Mouse (Mus musculus) lung, embryonic 16.5 days (tissue): Measurements from ENCODE around the gene Gm21964. TPM values are rescaled to one million over a fixed set of nuclear protein-coding genes. Genes with fewer than 3 reads are reported as not detected.
A peak's percentile ranks its signal among the peaks of the same experiment; 100 is the strongest.

Experiments used
- ATAC-seq: fragments of 200-750 bp; cut with Nextera tagmentation; 2 replicates; pipeline ENCODE4 v1.8.0; 2017; ENCODE audit warnings: low read depth, mild to moderate bottlenecking, moderate library complexity
- H3K27ac ChIP-seq: fragments of 300-500 bp; sonication (generic); 2 replicates; pipeline ENCODE4 v1.5.1; 2014; ENCODE audit warnings: mild to moderate bottlenecking, control low read depth, low read length
- H3K27me3 ChIP-seq: fragments of 300-500 bp; sonication (generic); 2 replicates; pipeline ENCODE4 v1.6.1; 2014; ENCODE audit warnings: low read depth, low read length, mixed read lengths; ENCODE audit not compliant: control insufficient read depth, insufficient read depth
- H3K36me3 ChIP-seq: fragments of 300-500 bp; sonication (generic); 2 replicates; pipeline ENCODE4 v1.6.1; 2014; ENCODE audit warnings: low read length; ENCODE audit not compliant: control insufficient read depth, insufficient read depth
- H3K4me1 ChIP-seq: fragments of 300-500 bp; sonication (generic); replicated peaks from 2 replicates; pipeline ENCODE4 v1.6.1; 2014; ENCODE audit warnings: low read length, mixed read lengths; ENCODE audit not compliant: control insufficient read depth, insufficient read depth
- H3K4me2 ChIP-seq: fragments of 300-500 bp; sonication (generic); 2 replicates; pipeline ENCODE4 v1.6.1; 2014; ENCODE audit warnings: low read depth, low read length, control low read depth
- H3K4me3 ChIP-seq: fragments of 300-500 bp; sonication (generic); 2 replicates; pipeline ENCODE4 v1.5.1; 2014; ENCODE audit warnings: mild to moderate bottlenecking, low read length, control low read depth
- H3K9ac ChIP-seq: fragments of 300-500 bp; sonication (generic); 2 replicates; pipeline ENCODE4 v1.6.1; 2014; ENCODE audit warnings: low read length, control low read depth
- H3K9me3 ChIP-seq: fragments of 300-500 bp; sonication (generic); 2 replicates; pipeline ENCODE4 v1.6.1; 2016; ENCODE audit warnings: low read length; ENCODE audit not compliant: control insufficient read depth
- WGBS: fragments of 180-500 bp; shearing (Covaris S2); extraction: QIAGEN DNeasy Blood & Tissue Kit; methylation state at CpG from one replicate; pipeline ENCODE4 v1.1.7; 2014; 5-methylcytosine and 5-hydroxymethylcytosine counted together
- polyA plus RNA-seq: library from polyadenylated mRNA; unstranded; fragments of >200 nt; fragmentation: Nextera tagmentation; extraction: Ambion mirVana; gene quantifications from 2 replicates; pipeline ENCODE4 v1.2.1, GENCODE M21; 2015

Gm21964 gene
- polyA plus RNA-seq, 1 experiment from 2014 or later: not detected

DNA sequence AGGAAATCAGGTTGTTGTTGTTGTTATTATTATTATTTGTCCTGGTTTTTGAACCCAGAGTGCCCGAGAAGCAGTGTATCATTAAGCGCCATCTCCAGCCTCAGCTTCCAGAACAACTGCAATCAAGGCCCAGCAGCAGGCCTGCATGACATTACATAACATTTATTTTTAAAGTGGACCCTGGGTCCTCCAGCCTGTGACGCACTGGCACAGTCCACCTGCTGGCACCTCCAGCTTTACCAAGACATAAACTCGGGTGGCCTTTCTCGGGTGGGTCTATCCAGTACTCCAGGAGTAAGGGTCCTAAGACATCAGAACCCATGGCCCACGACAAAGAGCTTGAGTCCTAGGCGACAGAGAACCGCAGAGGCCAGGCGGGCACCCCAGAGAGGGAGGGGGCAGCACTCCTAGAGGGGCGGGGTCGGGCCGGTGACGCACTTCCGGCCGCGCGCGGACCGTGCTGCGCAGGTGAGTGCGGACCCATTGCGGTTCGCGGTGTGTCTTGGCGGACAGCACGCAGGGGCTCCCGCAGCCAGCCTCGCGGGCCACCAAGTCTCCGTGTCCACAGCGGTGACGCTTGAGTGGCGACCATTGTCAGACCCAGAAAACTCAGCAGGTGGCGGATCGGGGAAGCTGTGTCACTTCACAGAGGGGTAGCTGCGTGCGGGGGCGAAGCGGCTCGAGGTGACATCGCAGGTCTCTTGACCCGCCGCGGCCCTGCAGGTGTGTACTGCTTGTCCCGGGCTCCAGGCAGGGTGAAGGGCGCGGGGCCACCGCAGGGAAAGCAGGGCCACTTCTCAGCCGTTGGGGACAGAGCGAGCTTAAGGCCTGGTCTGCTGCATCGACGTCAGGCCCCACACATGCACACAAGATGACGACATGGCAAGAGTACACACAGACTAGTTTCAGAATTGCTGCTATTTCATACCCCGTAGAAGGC, 21.5 kb upstream of the Gm21964 start, which contains the start of gene Zfp612:
Zfp612 (plus strand) TSS at position 465 of the 940 bp plus-strand sequence.
- Histone ChIP-seq H3K27ac (no peak within 1 kb of the TSS), H3K4me3 (peak within 1 kb of the TSS; percentile 62), H3K9ac (peak within 1 kb of the TSS; percentile 72), H3K4me2 (peak within 1 kb of the TSS; percentile 73), H3K4me1 (no peaks in the 10 kb centered on the region), H3K9me3 (no peaks in the 10 kb centered on the region), H3K36me3 (no peaks in the 10 kb centered on the region), H3K27me3 (no peaks in the 10 kb centered on the region)
- ATAC-seq: peak; percentile 93
- WGBS: 6% methylated on average over 54 of the region's 54 CpGs

DNA sequence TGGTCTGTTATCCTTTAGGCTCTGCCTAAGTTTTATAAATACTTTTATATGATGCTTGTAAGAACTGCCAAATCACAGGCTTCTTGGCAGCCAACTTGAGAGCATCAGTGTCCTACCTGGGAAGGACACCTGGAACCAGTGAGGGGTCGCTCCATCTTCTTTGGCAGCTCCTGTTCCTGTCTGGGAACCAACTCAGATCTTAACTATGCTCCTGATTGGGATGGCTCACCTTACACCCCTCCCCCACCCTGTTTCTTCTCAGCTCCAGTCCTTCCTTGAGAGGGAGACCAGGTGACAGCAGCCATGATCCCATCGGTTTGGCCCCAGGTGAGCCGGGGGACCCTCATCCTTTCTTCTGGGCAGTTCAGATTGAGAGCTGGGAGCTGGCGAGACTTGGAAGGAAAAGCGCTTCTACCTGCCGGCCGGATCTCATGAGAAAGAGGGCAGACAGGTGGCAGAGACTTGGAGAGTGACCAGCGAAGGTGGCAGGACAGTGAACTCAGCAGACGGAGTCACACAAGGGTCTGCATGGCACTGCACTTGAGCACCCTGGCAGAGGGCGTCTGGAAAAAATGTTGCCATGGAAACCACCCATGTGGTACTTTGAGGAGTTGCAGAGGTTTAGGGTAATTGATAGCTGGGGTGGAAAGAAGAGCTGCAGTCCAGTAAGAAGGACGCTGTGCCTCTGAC, 18.4 kb upstream of the Gm21964 start:
- Histone ChIP-seq H3K9me3 (no peaks in the 10 kb centered on the region; the same call in 1 of the 2 replicates), H3K4me2 (no peak overlapping the region), H3K9ac (no peak overlapping the region), H3K4me3 (no peak overlapping the region), H3K4me1 (no peaks in the 10 kb centered on the region), H3K27ac (no peak overlapping the region), H3K27me3 (no peaks in the 10 kb centered on the region), H3K36me3 (0 out of 2 replicates have a peak, but pooled peaks cover 2% of the 10 kb centered on the region)
- WGBS: 76% methylated on average over 11 of the region's 11 CpGs
- ATAC-seq: no peak

- H3K27ac ChIP-seq: no peak overlapping the region
- H3K27me3 ChIP-seq: no peaks in the 10 kb centered on the region
- no peaks in the 10 kb centered on the region for H3K4me1 ChIP-seq
- H3K4me2 ChIP-seq: no peak overlapping the region
- ATAC-seq: 0 out of 2 replicates have a peak, but pooled peaks have one; percentile 28
- no peak overlapping the region for H3K9ac ChIP-seq
- no peak overlapping the region for H3K4me3 ChIP-seq
- 33% methylated on average over 1 of the region's 1 CpGs for WGBS
- peaks cover 16% of the 10 kb centered on the region for H3K9me3 ChIP-seq
- peaks cover 19% of the 10 kb centered on the region for H3K36me3 ChIP-seq
These were observed 9.1 kb upstream of the Gm21964 start for GRCm38 (mm10) chr8:110091869-110092268.

DNA sequence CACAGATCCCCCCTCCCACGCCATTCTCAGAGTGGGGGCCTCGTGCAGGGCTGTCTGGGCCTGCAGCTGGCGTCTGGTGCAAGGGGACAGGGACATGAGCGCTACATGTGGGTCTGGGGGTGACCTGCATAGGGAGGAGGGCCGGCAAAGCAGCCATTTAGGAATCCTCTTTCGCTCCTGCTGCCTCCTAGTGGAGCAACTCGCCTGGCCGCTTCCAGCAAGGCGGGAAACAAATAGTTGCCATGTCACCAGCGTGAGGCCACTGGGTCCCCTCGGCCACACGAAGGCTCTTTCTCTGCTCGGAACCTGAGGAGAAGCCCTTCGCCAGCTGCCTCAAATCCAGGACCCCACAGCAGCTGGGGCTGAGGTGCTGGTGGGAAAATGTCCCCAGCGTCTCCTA, 669 bp downstream of the Gm21964 start:
- 85% methylated on average over 15 of the region's 15 CpGs for WGBS
- Histone ChIP-seq H3K4me3 (no peak overlapping the region), H3K4me2 (no peak overlapping the region), H3K9ac (no peak overlapping the region), H3K36me3 (no peaks in the 10 kb centered on the region), H3K9me3 (no peaks in the 10 kb centered on the region), H3K27me3 (no peaks in the 10 kb centered on the region), H3K27ac (no peak overlapping the region), H3K4me1 (no peaks in the 10 kb centered on the region)
- ATAC-seq: no peak

DNA sequence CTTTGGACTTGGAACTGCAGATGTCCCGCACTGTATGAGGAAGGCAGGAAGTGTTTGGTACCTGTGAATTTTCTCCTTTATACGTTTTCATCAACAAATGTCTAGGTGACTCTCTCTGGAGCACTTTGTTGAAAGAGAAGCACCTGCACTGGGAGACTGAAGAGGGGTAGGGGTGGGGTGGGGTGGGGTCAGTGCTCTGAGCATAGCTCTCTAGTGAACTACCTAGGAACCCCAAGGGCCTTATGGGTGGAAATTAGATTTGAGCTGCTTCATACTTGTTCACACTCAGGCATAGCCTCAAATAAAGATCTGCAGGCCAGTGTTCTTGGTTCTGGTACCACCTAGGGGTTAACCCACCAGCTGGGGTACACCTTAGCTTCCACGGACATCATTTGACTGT, 1.6 kb downstream of the Gm21964 start, which contains the start of gene Gm17720:
Gm17720 (minus strand) TSS at position 101 of the 400 bp plus-strand sequence.
- no peak for ATAC-seq
- Histone ChIP-seq H3K27ac (no peak within 1 kb of the TSS), H3K27me3 (no peaks in the 10 kb centered on the region), H3K4me1 (no peaks in the 10 kb centered on the region), H3K9ac (no peak within 1 kb of the TSS), H3K4me2 (no peak within 1 kb of the TSS), H3K4me3 (no peak within 1 kb of the TSS), H3K9me3 (no peaks in the 10 kb centered on the region), H3K36me3 (no peaks in the 10 kb centered on the region)
- WGBS: 84% methylated on average over 3 of the region's 3 CpGs

- no peaks in the 10 kb centered on the region for H3K9me3 ChIP-seq
- 31% methylated on average over 6 of the region's 6 CpGs for WGBS
- H3K9ac ChIP-seq: no peak overlapping the region
- no peak overlapping the region for H3K27ac ChIP-seq
- no peaks in the 10 kb centered on the region for H3K4me1 ChIP-seq
- H3K27me3 ChIP-seq: no peaks in the 10 kb centered on the region
- no peaks in the 10 kb centered on the region for H3K36me3 ChIP-seq
- no peak overlapping the region for H3K4me2 ChIP-seq
- no peak overlapping the region for H3K4me3 ChIP-seq
- no peak for ATAC-seq
These were observed 18.7 kb downstream of the Gm21964 start for GRCm38 (mm10) chr8:110119715-110120114.

GRCm38 (mm10) chr8:110130537-110130936, 29.5 kb downstream of the Gm21964 start:
- H3K9me3 ChIP-seq: no peaks in the 10 kb centered on the region
- H3K4me3 ChIP-seq: no peak overlapping the region
- ATAC-seq: peak; percentile 36; the same call in 1 of the 2 replicates
- no peaks in the 10 kb centered on the region for H3K36me3 ChIP-seq
- no peak overlapping the region for H3K9ac ChIP-seq
- no peaks in the 10 kb centered on the region for H3K4me1 ChIP-seq
- no peak overlapping the region for H3K27ac ChIP-seq
- WGBS: 15% methylated on average over 13 of the region's 13 CpGs
- no peaks in the 10 kb centered on the region; the same call in 1 of the 2 replicates for H3K27me3 ChIP-seq
- no peak overlapping the region for H3K4me2 ChIP-seq

DNA sequence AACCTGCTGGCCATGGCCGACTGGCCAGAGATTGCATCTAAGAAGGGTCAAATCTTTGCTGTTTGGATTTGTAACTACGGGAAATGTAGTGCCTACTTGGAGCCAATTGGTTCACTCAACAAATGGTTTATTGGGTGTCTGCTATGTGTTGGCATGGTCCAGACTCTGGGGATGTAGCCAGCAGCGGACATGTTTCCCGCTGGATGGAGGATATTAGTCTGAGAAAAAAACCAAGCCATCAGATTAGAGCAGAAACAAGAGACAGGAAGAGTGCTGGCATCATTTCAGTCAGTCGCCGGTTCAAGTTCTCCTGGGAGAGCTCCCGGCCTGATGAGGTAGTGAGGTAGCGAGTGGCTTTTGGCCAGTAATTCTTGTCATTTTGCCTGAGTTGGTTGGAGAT, 33.2 kb downstream of the Gm21964 start:
- no peak overlapping the region for H3K9ac ChIP-seq
- WGBS: 83% methylated on average over 8 of the region's 8 CpGs
- H3K4me2 ChIP-seq: no peak overlapping the region
- H3K27me3 ChIP-seq: no peaks in the 10 kb centered on the region; the same call in 1 of the 2 replicates
- no peak overlapping the region for H3K27ac ChIP-seq
- no peaks in the 10 kb centered on the region for H3K36me3 ChIP-seq
- no peaks in the 10 kb centered on the region for H3K9me3 ChIP-seq
- no peak for ATAC-seq
- no peak overlapping the region for H3K4me3 ChIP-seq
- no peaks in the 10 kb centered on the region for H3K4me1 ChIP-seq

- Histone ChIP-seq H3K36me3 (no peaks in the 10 kb centered on the region), H3K27me3 (no peaks in the 10 kb centered on the region), H3K4me1 (no peaks in the 10 kb centered on the region), H3K4me3 (no peak overlapping the region), H3K27ac (no peak overlapping the region), H3K4me2 (no peak overlapping the region), H3K9ac (no peak overlapping the region), H3K9me3 (no peaks in the 10 kb centered on the region)
- 79% methylated on average over 7 of the region's 7 CpGs for WGBS
- no peak for ATAC-seq
These were observed 34.5 kb downstream of the Gm21964 start for GRCm38 (mm10) chr8:110135515-110135914.
